Mouse (Mus musculus) bone marrow, adult 2 months (tissue): Measurements from ENCODE around the gene Acsm3. TPM values are rescaled to one million over a fixed set of nuclear protein-coding genes. Genes with fewer than 3 reads are reported as not detected.
"Not testable (repeated sequence)": the region's sequence is repeated elsewhere in the genome, so short reads cannot be mapped to it uniquely, and the experiment has no call there.

ENCODE experiments used
- H3K27ac ChIP-seq: fragments of 200-500 bp; 2 replicates; pipeline ENCODE4 v1.5.1; 2012; ENCODE audit warnings: low read depth, mild to moderate bottlenecking, control low read depth, inconsistent platforms, low read length; ENCODE audit not compliant: control insufficient read depth, poor library complexity, insufficient read depth
- H3K4me1 ChIP-seq: fragments of 200-500 bp; 2 replicates; pipeline ENCODE4 v1.6.1; 2011; ENCODE audit warnings: low read length; ENCODE audit not compliant: control insufficient read depth, insufficient read depth
- H3K4me3 ChIP-seq: fragments of 200-500 bp; replicated peaks from 2 replicates; pipeline ENCODE3; 2011; ENCODE audit warnings: mild to moderate bottlenecking, low read depth, low read length, control low read depth; ENCODE audit not compliant: control insufficient read depth
- CTCF ChIP-seq: fragments of 200-500 bp; IDR thresholded peaks from 2 replicates; pipeline ENCODE4 v1.5.1; 2011; ENCODE audit warnings: low read length, control low read depth; ENCODE audit not compliant: control insufficient read depth, insufficient read depth
- POLR2A ChIP-seq: fragments of 200-500 bp; IDR thresholded peaks from 2 replicates; pipeline ENCODE4 v1.6.1; 2011; ENCODE audit warnings: low read depth, mild to moderate bottlenecking, control low read depth, low read length, borderline replicate concordance; ENCODE audit not compliant: control insufficient read depth
- WGBS: fragments of 180-500 bp; shearing (Covaris S2); methylation state at CpG from one replicate; pipeline ENCODE4 v1.1.7; 2018; 5-methylcytosine and 5-hydroxymethylcytosine counted together
- polyA plus RNA-seq: library from polyadenylated mRNA; stranded (reverse); fragments of >200 nt; gene quantifications from 2 replicates; pipeline ENCODE4 v1.2.4, GENCODE M21; 2011; ENCODE audit warnings: low replicate concordance; ENCODE audit not compliant: missing spikeins, insufficient read depth, insufficient read length

The Acsm3 gene
- polyA plus RNA-seq: 1.3 TPM in 1 of 2 replicates, not detected in the other

GRCm38 (mm10) chr7:119760527-119760951 is at the start of gene Acsm3:
TSS of gene Acsm3 (plus strand) at chr7:119760923.
- Histone ChIP-seq H3K4me1 (no peaks in the 10 kb centered on the region), H3K27ac (no peak within 1 kb of the TSS), H3K4me3 (no peak within 1 kb of the TSS)
- WGBS: 61% methylated on average over 11 of the region's 11 CpGs
- TF ChIP-seq CTCF (no peak), POLR2A (no peak)

- WGBS: 83% methylated on average over 7 of the region's 7 CpGs
Observed at GRCm38 (mm10) chr7:119714111-119714510, 46.6 kb upstream of the Acsm3 start.

DNA sequence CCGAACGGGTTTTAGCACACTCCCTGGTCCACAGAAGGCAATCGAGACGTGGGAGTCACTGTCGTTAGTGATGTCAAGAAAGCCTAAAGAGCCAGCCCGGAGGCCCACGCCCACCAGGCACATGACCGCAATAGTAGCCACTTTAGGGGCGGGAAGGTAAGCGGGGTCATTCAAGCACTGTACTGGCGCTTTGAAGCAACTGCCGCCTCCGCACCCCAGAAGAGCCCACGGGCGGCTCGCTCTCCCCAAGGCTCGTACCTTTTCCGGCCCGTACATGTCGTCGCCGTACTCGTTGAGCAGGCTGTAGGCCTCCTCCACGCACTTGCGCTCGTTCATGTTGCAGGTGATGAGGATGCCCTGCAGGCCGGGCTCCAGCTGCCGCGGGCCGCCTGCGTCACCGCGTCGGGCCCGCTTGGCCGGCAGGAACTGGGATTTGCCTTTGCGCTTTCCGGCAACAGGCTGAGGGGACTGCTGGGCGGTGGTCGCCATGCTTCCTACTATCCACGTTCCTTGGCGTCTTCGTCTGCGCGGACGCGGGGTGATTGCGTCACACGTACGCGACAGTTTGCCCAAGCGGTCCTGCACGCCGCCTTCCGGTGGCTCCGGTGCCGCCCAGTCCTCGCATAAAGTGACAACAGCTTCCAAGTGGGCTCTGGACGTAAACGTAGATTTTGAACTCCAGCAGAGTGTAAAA is 40.3 kb upstream of the Acsm3 start, which contains the start of gene Thumpd1:
Gene Thumpd1, minus strand, starts transcription at position 546 of the 694 bp plus-strand sequence.
- Histone ChIP-seq H3K4me1 (no peaks in the 10 kb centered on the region; the same call in 1 of the 2 replicates), H3K4me3 (peak within 1 kb of the TSS; percentile 89), H3K27ac (no peak within 1 kb of the TSS)
- TF ChIP-seq POLR2A (peak; percentile 67; the same call in 1 of the 2 replicates), CTCF (peak; percentile 59; the same call in 1 of the 2 replicates)
- WGBS: under 1% methylated on average over 60 of the region's 60 CpGs

More at GRCm38 (mm10) chr7:119714111-119714510, 46.6 kb upstream of the Acsm3 start:
- Histone ChIP-seq H3K4me1 (no peaks in the 10 kb centered on the region), H3K27ac (no peak overlapping the region), H3K4me3 (no peak overlapping the region)
- TF ChIP-seq POLR2A (no peak), CTCF (no peak)

DNA sequence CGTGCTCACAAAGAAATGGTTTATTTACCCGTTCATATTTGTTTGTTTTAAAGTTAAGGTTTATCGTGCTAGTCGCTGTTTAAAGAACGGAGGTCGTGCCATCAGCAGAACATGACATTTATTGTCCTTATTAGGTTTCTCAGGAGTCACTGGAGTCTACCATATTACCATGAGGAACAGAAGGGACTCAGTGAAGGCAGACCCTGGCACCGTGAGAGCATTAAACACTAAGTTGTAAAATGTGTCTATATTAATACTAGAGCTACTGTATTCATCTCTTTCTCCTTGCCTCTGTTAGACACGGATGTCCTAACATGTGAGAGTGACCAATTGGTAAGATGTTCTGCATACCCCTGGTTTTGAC is 39.8 kb upstream of the Acsm3 start:
- 9% methylated on average over 8 of the region's 8 CpGs for WGBS

GRCm38 (mm10) chr7:119727621-119728020 is 33.1 kb upstream of the Acsm3 start:
- no peak overlapping the region for H3K27ac ChIP-seq
- 54% methylated on average over 2 of the region's 2 CpGs for WGBS
- no peaks in the 10 kb centered on the region for H3K4me1 ChIP-seq
- TF ChIP-seq POLR2A (no peak), CTCF (no peak)
- H3K4me3 ChIP-seq: no peak overlapping the region

More for the DNA sequence above, 39.8 kb upstream of the Acsm3 start:
- no peak overlapping the region for H3K27ac ChIP-seq
- H3K4me3 ChIP-seq: peak overlapping the region; percentile 89
- no peaks in the 10 kb centered on the region; the same call in 1 of the 2 replicates for H3K4me1 ChIP-seq
- TF ChIP-seq CTCF: no peak
- TF ChIP-seq POLR2A: no peak

DNA sequence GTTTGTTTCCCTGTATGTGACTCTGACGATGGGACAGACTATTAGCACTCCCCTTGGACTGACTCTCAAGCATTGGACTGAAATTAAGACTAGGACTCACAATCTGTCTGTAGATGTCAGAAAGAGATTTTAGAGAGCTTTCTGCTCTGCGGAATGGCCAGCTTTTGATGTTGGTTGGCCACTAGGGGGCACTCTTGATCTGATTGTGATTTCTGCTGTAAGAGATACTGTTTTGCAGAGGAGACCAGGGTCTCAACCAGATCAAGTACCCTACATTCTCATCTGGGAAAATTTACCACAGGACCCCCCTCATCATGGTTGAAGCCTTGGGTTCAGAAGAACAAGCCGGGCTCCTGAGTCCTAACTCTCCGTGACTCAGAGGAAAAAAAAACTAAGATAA is 29.5 kb upstream of the Acsm3 start:
- H3K27ac ChIP-seq, H3K4me1 ChIP-seq, H3K4me3 ChIP-seq: not testable (repeated sequence)
- WGBS: 87% methylated on average over 4 of the region's 4 CpGs

- TF ChIP-seq CTCF (no peak), POLR2A (no peak)
- Histone ChIP-seq H3K27ac (no peak overlapping the region), H3K4me1 (no peaks in the 10 kb centered on the region), H3K4me3 (no peak overlapping the region)
- WGBS: 61% methylated on average over 2 of the region's 2 CpGs
Observed at GRCm38 (mm10) chr7:119738877-119739276, 21.8 kb upstream of the Acsm3 start.

DNA sequence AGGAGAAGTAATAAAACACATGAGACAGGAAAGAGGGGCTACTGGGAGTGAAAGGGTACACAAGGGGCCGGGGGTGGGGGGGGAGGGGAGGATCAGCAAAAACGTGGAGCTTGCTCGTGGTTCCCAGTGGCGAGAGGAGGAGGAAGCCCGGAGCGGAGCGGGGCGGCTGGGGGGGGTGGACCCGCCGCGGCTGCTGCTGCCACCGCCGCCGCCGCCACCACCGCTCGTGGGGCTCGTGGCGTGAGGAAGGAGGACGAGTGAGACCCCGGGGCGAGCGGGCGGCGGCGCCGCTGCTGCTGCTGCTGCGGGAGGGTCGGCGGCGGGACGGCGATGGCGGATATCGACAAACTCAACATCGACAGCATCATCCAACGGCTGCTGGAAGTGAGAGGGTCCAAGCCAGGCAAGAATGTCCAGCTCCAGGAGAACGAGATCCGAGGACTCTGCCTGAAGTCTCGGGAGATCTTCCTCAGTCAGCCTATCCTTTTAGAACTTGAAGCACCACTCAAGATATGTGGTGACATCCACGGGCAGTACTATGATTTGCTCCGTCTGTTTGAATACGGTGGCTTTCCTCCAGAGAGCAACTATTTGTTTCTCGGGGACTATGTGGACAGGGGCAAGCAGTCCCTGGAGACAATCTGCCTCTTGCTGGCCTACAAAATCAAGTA is 20.8 kb upstream of the Acsm3 start:
- H3K4me3 ChIP-seq, H3K4me1 ChIP-seq, H3K27ac ChIP-seq: not testable (repeated sequence)
- WGBS: 4% methylated on average over 41 of the region's 44 CpGs

GRCm38 (mm10) chr7:119744321-119744720 is 16.4 kb upstream of the Acsm3 start:
- no peaks in the 10 kb centered on the region for H3K4me1 ChIP-seq
- no peak overlapping the region; the same call in 1 of the 2 replicates for H3K27ac ChIP-seq
- whole genome bisulfite sequencing: 15% methylated on average over 34 of the region's 34 CpGs
- H3K4me3 ChIP-seq: no peak overlapping the region
- TF ChIP-seq CTCF (peak; percentile 11; the same call in 1 of the 2 replicates), POLR2A (no peak)
